Mouse (Mus musculus) E14TG2a.4 (cell line): ENCODE data around the gene Phb2.

Source experiments
- CTCF ChIP-seq: conservative IDR thresholded peaks from 2 replicates; pipeline ENCODE4 v1.5.1; 2014; ENCODE audit warnings: low read length
- NANOG ChIP-seq: IDR thresholded peaks from 2 replicates; pipeline ENCODE4 v1.6.1; 2014; ENCODE audit warnings: borderline replicate concordance, low read length, mixed read lengths

DNA sequence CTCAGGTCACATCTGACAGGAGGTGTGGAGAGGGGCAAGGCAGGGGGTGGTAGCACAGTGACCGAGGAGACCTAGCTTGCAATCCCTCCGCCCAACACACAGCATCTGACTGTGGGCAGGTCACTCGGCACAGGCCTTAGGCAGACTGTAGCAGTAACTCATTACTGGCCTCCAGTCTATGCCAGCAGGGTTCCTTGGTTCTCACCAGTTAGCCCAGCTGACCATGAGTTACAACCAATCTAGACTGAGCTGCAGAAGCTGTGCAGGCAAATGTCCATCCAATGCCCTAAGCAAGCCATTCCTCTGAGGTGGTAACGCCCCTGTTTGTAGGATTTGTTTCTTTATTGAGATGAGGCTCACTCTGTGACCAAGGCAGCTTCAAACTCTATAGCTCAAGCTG is 12.8 kb upstream of the Phb2 start:
- no peak for TF ChIP-seq CTCF
- no peak for TF ChIP-seq NANOG
